Mouse (Mus musculus): ENCODE data around the gene Clasp2.
"Not testable (repeated sequence)": the region's sequence is repeated elsewhere in the genome, so short reads cannot be mapped to it uniquely, and the experiment has no call there.

Clasp2 gene

GRCm38 (mm10) chr9:113755888-113756719 is 14.8 kb downstream of the Clasp2 start:
- DNase-seq (ENCODE audit: extremely low read depth, low read depth) = no peak

GRCm38 (mm10) chr9:113758472-113758871 is 17.2 kb downstream of the Clasp2 start:
- DNase-seq (ENCODE audit: extremely low read depth, low read depth) = no peak

- DNase-seq (ENCODE audit: extremely low read depth, low read depth) = no peak
Measured at GRCm38 (mm10) chr9:113759684-113760083, 18.4 kb downstream of the Clasp2 start.

- DNase-seq (ENCODE audit: extremely low read depth, low read depth) = no peak
Measured at GRCm38 (mm10) chr9:113762389-113762788, 21.1 kb downstream of the Clasp2 start.

- no peak for DNase-seq (ENCODE audit: extremely low read depth, low read depth)
Measured at GRCm38 (mm10) chr9:113763123-113763522, 21.9 kb downstream of the Clasp2 start.

GRCm38 (mm10) chr9:113770640-113771039 is 29.4 kb downstream of the Clasp2 start:
- no peak for DNase-seq (ENCODE audit: extremely low read depth, low read depth)

GRCm38 (mm10) chr9:113780863-113781262 is 39.6 kb downstream of the Clasp2 start:
- DNase-seq (ENCODE audit: extremely low read depth, low read depth) = no peak

GRCm38 (mm10) chr9:113782362-113783005 is 41.2 kb downstream of the Clasp2 start:
- no peak for DNase-seq (ENCODE audit: extremely low read depth, low read depth)

GRCm38 (mm10) chr9:113783674-113784073 is 42.4 kb downstream of the Clasp2 start:
- no peak for DNase-seq (ENCODE audit: extremely low read depth, low read depth)

GRCm38 (mm10) chr9:113789283-113789682 is 48.0 kb downstream of the Clasp2 start:
- not testable (repeated sequence) for DNase-seq (ENCODE audit: extremely low read depth, low read depth)

- no peak for DNase-seq (ENCODE audit: extremely low read depth, low read depth)
Measured at GRCm38 (mm10) chr9:113792651-113793512, 51.6 kb downstream of the Clasp2 start.

- no peak for DNase-seq (ENCODE audit: extremely low read depth, low read depth)
Measured at GRCm38 (mm10) chr9:113793513-113793905, 52.2 kb downstream of the Clasp2 start.

GRCm38 (mm10) chr9:113793966-113794365 is 52.7 kb downstream of the Clasp2 start:
- no peak for DNase-seq (ENCODE audit: extremely low read depth, low read depth)

- no peak for DNase-seq (ENCODE audit: extremely low read depth, low read depth)
Measured at GRCm38 (mm10) chr9:113797206-113797605, 55.9 kb downstream of the Clasp2 start.

GRCm38 (mm10) chr9:113800671-113801070 is 59.4 kb downstream of the Clasp2 start:
- no peak for DNase-seq (ENCODE audit: extremely low read depth, low read depth)

- no peak for DNase-seq (ENCODE audit: extremely low read depth, low read depth)
Measured at GRCm38 (mm10) chr9:113802734-113803133, 61.5 kb downstream of the Clasp2 start.

GRCm38 (mm10) chr9:113803751-113804150 is 62.5 kb downstream of the Clasp2 start:
- no peak for DNase-seq (ENCODE audit: extremely low read depth, low read depth)

GRCm38 (mm10) chr9:113805359-113805758 is 64.1 kb downstream of the Clasp2 start:
- peak; percentile 9 for DNase-seq (ENCODE audit: extremely low read depth, low read depth)

GRCm38 (mm10) chr9:113811327-113811726 is 70.1 kb downstream of the Clasp2 start:
- no peak for DNase-seq (ENCODE audit: extremely low read depth, low read depth)

GRCm38 (mm10) chr9:113811957-113812670 is 70.8 kb downstream of the Clasp2 start:
- DNase-seq (ENCODE audit: extremely low read depth, low read depth) = no peak

- no peak for DNase-seq (ENCODE audit: extremely low read depth, low read depth)
Measured at GRCm38 (mm10) chr9:113812671-113813001, 71.4 kb downstream of the Clasp2 start.
